Mouse (Mus musculus) Patski (cell line): ENCODE results near the gene Il6st. TPM values are rescaled to one million over a fixed set of nuclear protein-coding genes. Genes with fewer than 3 reads are reported as not detected.

ENCODE experiments used
- ATAC-seq: fragments of 100-300 bp; one replicate; pipeline ENCODE4 v1.8.0; 2021
- CTCF ChIA-PET: fragments of 350-600 bp; sonication (Branson Sonifier 250); formaldehyde crosslinking; loops from one replicate; lab custom pipeline; 2022; ENCODE audit warnings: inconsistent platforms; lab: Charles Lee
- POLR2A ChIA-PET: fragments of 350-600 bp; sonication (Branson Sonifier 250); formaldehyde crosslinking; loops from one replicate; lab custom pipeline; 2022; ENCODE audit warnings: antibody characterized with exemption, inconsistent platforms; lab: Charles Lee
- DNase-seq: peaks from one replicate; pipeline ENCODE4 v3.0.0-alpha.2; 2011; ENCODE audit warnings: low read depth, low spot score
- H3K27me3 ChIP-seq: fragments of 371-371 bp; one replicate; pipeline ENCODE4 v1.5.1; 2021
- CTCF ChIP-seq: fragments of 100-300 bp; IDR thresholded peaks from one replicate; pipeline ENCODE4 v1.5.1; 2021
- in situ Hi-C: fragments of 300-500 bp; cut with MboI; formaldehyde crosslinking; loops from 3 replicates; pipeline ENCODE4 v1.11.1; 2018; ENCODE audit warnings: low pct_unique_long_range_greater_than_20kb, mixed read lengths
- polyA plus RNA-seq: library from polyadenylated mRNA; unstranded; gene quantifications from one replicate; pipeline ENCODE4 v1.2.3, GENCODE M21; 2021

The Il6st gene
- polyA plus RNA-seq, 1 experiment from 2014 or later: 125 TPM

DNA sequence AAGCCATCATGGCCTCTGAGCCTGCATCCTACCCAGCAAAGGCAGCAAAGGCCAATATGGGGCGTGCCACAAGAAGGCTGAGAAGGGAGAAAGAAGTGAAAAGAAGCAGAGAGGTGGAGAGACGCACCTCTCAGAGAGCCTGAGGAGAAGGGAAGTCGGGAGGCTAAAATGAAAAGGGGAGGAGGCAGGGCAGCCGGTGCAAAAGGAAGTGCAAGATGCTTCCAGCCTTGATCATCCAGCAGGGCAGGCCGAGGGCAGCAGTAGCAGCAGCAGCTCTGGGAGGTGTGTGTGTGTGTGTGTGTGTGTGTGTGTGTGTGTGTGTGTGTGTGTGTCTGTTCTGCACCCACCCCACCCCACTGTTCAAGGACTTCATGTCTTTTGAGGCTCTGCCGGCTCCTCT lies 58.4 kb downstream of the Il6st start:
- in situ Hi-C loops: no loop called here
- ATAC-seq (no peak), DNase-seq (no peak)
- ChIA-PET CTCF (no interaction called here), POLR2A (interaction anchor here (0.6 kb wide), 1 partner anchor 232 kb away, joined by 4 read pairs; no protein-coding TSS in a partner anchor)
- no peak for TF ChIP-seq CTCF
- no peaks in the 10 kb centered on the region for H3K27me3 ChIP-seq

DNA sequence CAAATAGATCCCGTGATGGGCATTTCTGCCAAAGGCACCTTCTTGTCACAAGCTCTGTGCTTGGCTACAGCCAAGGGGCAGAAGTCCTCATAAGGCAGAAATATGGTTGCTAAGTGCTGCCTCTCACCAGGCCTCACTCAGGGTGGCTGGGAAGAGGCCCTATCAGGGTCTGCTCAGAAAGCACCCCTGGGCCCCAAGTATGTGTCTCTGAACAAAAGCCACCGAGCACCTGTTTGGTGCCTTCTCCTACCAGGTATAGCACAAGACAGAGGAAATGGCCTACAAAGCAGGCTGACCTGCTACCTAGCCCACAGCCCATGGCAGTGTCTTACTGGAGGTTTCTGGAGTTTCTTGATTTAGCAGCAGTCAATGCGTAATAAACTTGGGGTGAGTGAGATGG lies 59.0 kb downstream of the Il6st start:
- no peak for ATAC-seq
- H3K27me3 ChIP-seq: no peaks in the 10 kb centered on the region
- in situ Hi-C loops: no loop called here
- TF ChIP-seq CTCF: no peak
- ChIA-PET CTCF (no interaction called here), POLR2A (no interaction called here)
- DNase-seq: no peak

DNA sequence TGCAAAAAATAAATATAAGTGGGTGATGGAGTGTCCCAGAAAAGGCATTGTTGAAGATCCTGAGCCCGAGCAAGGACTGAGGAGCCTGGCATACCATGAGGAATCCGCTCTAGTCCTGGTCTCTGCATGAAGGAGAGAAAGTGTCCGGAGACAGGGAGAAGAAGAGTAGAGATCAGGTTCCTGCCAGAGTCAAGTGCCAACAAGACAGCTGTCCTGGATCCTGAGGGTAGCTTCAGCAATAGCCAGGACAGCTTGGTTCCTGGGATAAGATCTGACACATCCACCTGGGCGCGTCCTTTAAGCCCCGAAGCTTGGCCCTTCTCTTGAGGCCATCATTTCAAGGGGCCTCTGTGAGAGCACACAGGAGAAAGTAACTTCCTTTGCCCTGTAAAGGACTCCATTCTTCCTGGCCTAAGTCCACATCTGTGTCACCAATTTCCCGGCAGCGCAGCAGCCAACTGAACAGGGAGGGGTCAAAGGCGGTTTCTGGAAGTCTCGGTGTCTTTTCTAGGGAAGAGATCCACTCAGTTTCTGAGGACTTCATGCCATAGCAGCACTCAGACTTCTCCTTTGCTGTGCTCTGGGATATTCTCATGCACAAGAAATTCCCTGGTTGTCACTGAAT lies 59.6 kb downstream of the Il6st start:
- POLR2A ChIA-PET: no interaction called here
- ATAC-seq (no peak), DNase-seq (no peak)
- no peak for TF ChIP-seq CTCF
- H3K27me3 ChIP-seq: no peaks in the 10 kb centered on the region
- CTCF ChIA-PET: no interaction called here
- in situ Hi-C loops: no loop called here

DNA sequence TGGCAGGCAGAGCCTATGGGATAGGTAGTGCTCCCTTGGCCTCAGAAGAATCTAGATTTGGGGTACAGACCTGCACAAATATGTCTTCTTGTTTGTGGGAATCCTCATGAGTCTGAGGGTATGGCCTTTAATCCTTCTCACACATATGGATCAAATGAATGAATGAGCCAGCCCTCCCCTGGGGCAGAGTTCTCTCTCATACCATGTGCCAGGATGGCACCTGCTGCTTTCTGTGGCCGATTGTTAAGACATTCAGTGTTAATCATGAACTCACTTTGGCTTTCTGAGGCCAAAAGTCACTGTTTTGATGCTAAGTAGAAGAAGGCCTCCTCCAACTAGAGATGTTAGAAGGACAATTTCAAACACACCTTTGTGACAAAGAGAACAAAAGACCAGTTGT lies 63.3 kb downstream of the Il6st start:
- CTCF ChIA-PET: interaction anchor here (5.8 kb wide), 1 partner anchor 219 kb away, joined by 53 read pairs; no protein-coding TSS in a partner anchor
- in situ Hi-C loops: loop anchor here (5.0 to 25.0 kb wide), 3 partner anchors 220 to 1015 kb away; no protein-coding TSS in a partner anchor
- POLR2A ChIA-PET: no interaction called here
- TF ChIP-seq CTCF: no peak
- ATAC-seq (no peak), DNase-seq (no peak)
- H3K27me3 ChIP-seq: no peaks in the 10 kb centered on the region

DNA sequence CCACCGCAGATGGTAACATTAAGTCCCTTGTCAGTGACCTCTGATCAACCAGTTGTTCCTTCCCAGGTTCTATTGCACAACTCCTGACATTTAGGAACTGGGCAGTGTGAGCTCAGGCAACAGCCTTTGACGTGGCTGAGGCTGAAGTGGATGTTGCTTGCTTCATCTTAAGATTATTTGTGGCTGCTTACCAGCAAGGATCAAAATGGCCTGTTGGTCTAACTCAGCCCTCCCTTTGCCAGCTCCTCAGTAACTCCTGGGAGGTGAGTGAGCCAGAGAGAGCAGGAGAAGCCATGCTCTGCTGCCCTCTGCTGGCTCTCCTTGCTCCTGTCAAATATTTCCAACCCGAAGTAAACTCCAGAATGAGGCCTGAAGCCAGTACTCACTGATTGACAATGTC lies 66.0 kb downstream of the Il6st start:
- DNase-seq: no peak
- ChIA-PET POLR2A (no interaction called here), CTCF (interaction anchor here (0.7 to 5.8 kb wide), 17 partner anchors 10 to 264 kb away, joined by 3 to 53 read pairs (median 4); no protein-coding TSS in a partner anchor)

DNA sequence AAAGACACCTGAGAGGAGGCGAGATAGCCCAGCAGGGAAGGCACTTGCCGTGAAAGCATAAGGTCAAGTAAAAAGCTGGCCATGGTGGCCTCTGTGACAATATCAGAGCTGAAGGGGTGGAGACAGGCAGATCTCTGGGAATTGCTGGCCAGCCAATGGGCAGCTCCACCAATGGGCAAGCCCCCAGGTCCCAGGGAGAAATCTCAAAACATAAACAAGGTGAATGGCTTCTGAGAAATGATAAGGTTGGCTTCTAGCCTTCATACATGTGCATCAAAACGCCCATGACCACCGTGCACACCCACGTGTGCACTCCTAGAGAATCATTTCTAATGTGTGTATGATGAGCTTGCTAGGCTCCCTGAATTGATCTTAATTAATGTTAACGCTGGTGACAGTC lies 68.4 kb downstream of the Il6st start:
- ATAC-seq: no peak
- POLR2A ChIA-PET: interaction anchor here (0.7 kb wide), 1 partner anchor 261 kb away, joined by 4 read pairs; no protein-coding TSS in a partner anchor
- CTCF ChIA-PET: interaction anchor here (3.8 to 5.8 kb wide), 3 partner anchors 24 to 259 kb away, joined by 25 to 53 read pairs (median 35); no protein-coding TSS in a partner anchor
- in situ Hi-C loops: loop anchor here (25.0 kb wide), 2 partner anchors 770 to 1020 kb away; no protein-coding TSS in a partner anchor
- H3K27me3 ChIP-seq: no peaks in the 10 kb centered on the region
- no peak for DNase-seq
- TF ChIP-seq CTCF: no peak

More for the DNA sequence above, 66.0 kb downstream of the Il6st start:
- peak; percentile 85 for ATAC-seq
- no peaks in the 10 kb centered on the region for H3K27me3 ChIP-seq
- peak; percentile 92 for TF ChIP-seq CTCF
- in situ Hi-C loops: loop anchor here (5.0 to 25.0 kb wide), 3 partner anchors 223 to 1018 kb away; no protein-coding TSS in a partner anchor

DNA sequence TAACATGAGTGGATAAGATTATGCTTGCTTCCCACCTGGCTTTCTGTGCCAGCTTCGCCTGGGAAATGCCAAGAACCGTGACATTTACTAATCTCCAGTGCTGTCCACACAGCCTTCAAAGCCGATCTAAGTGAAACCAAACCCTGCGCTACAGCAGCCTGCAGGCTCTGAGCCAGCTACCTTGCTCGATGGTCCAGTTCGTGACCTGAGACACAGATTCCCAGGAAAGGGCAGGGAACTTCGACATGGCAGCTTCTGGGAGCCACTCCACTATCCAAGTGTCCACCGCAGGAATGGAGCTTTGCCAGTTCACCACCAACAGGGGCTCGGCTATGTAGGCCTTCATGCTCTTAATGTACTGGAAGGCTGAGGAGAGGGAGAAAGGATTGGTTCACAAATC lies 69.7 kb downstream of the Il6st start:
- DNase-seq (no peak), ATAC-seq (no peak)
- CTCF ChIA-PET: no interaction called here
- TF ChIP-seq CTCF: no peak
- no peaks in the 10 kb centered on the region for H3K27me3 ChIP-seq
- in situ Hi-C loops: loop anchor here (25.0 kb wide), 2 partner anchors 771 to 1021 kb away; no protein-coding TSS in a partner anchor
- POLR2A ChIA-PET: interaction anchor here (0.6 kb wide), 1 partner anchor 11 kb away, joined by 4 read pairs; no protein-coding TSS in a partner anchor

DNA sequence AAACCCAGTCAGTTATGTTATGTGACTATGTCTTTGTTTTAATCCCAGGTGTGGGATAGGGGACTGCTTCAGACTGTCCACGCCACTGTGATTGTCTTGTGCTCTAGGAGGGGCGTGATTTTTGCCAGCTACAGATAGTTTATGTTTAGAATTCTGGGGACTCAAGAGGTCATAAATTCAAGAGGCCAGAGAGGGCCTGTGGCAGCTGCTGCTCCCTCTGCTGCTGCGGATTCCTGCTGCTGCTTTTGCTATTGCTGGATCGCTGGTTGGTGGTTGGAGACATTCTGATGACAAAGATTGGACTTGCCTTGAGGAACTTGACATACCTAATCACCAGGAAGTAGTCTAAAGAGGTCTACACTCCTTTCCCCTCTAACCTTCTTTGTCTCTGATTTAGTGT lies 72.7 kb downstream of the Il6st start:
- in situ Hi-C loops: loop anchor here (25.0 kb wide), 2 partner anchors 774 to 1024 kb away; no protein-coding TSS in a partner anchor
- no peak for DNase-seq
- ATAC-seq: no peak
- ChIA-PET POLR2A (no interaction called here), CTCF (no interaction called here)
- no peaks in the 10 kb centered on the region for H3K27me3 ChIP-seq
- no peak for TF ChIP-seq CTCF

DNA sequence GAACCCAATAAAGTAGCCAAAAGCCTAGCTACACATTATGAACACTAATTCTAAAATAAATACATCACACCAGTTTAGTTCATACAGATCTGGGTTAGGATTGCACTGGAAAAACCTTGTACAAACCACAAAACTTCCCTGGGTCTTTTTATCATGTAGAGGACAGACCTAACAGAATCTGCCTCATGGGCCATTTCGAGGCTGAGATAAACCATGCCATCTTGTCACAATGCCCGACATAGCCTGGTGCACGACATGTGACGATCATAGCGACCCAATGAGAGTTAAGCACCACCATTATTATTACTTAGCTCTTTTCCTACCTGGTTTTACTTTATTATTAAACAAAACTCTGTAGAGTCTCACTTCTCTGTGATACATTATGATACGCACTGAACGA lies 73.2 kb downstream of the Il6st start:
- ATAC-seq (no peak), DNase-seq (no peak)
- no peaks in the 10 kb centered on the region for H3K27me3 ChIP-seq
- POLR2A ChIA-PET: no interaction called here
- CTCF ChIA-PET: no interaction called here
- TF ChIP-seq CTCF: no peak
- in situ Hi-C loops: loop anchor here (25.0 kb wide), 2 partner anchors 775 to 1025 kb away; no protein-coding TSS in a partner anchor

DNA sequence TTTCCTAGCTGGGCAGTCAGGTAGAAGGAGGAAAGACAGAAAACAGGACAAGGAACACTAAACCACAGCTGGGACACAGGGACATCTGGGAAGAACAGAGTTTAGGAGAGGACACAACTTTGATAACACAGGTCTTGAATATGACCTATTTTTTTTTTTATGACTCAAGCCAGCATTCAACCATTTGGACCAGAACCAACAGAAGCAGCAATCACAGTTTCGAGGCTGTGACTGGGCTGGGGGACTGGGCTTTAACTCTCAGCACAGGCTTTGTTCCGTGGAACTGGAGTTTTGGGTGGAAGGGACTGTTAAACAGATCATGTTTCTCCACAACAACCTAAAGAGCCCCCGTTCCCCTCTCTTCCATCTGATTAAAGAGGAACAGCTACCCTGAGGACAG lies 76.7 kb downstream of the Il6st start:
- ATAC-seq: no peak
- no peak for DNase-seq

More for the DNA sequence above, 76.7 kb downstream of the Il6st start:
- ChIA-PET CTCF (no interaction called here), POLR2A (no interaction called here)
- no peak for TF ChIP-seq CTCF
- in situ Hi-C loops: loop anchor here (25.0 kb wide), 2 partner anchors 778 to 1028 kb away; no protein-coding TSS in a partner anchor
- H3K27me3 ChIP-seq: peaks cover 3% of the 10 kb centered on the region
